Comparison of ENCODE assay signal across 24 mouse cellular contexts in the genomic region with DNA sequence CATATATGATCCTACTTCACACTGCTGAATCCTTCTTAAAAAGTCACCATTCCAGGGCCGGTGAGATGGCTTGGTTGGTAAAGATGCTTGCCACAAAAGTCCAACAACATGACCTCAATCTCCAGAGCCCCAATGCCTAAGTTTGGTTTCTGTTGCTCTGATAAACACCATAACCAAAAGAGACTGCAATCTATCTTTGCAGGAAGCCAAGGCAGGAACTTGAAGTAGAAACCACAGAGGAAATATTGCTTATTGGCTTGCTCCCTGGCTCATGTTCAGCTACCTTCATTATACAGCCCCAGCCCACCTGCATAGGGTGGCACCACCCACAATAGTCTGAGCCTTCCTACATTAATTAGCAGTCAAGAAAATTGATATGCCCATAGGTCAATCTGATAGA. TPM values are rescaled to one million over a fixed set of nuclear protein-coding genes. Genes with fewer than 3 reads are reported as not detected.
A peak's percentile ranks its signal among the peaks of the same experiment; 100 is the strongest.
DNase-seq lines count a peak whose midpoint lies in the region; ATAC-seq and TF ChIP-seq lines count a peak whose summit lies in the region.
"Had no signal": no experiment of that assay in that cellular context is flagged by ENCODE, and none has a peak within 500 bp of the region (broad histone marks: within the 10 kb centered on the region; RNA-seq: fewer than 3 reads in every experiment).

No protein-coding gene starts in this region.

- no peaks in the 10 kb centered on the region for H3K9me3 ChIP-seq in embryonic facial prominence, embryonic 10.5 days
- H3K9me3 ChIP-seq: embryonic facial prominence, embryonic 15.5 days; heart, embryonic 10.5 days; limb, embryonic 13.5 days; liver, embryonic 13.5 days; midbrain, embryonic 13.5 days had no signal

- H3K4me3 ChIP-seq in spleen, adult 2 months (ENCODE audit: extremely low read depth, insufficient read depth, insufficient read length), result no peak overlapping the region
- H3K4me3 ChIP-seq in embryonic facial prominence, embryonic 10.5 days, result no peak overlapping the region
- H3K4me3 ChIP-seq: embryonic facial prominence, embryonic 15.5 days; heart, embryonic 10.5 days; limb, embryonic 13.5 days; liver, embryonic 13.5 days; midbrain, embryonic 13.5 days had no signal

- peaks cover 34% of the 10 kb centered on the region for H3K4me1 ChIP-seq in spleen, adult 2 months (ENCODE audit: control insufficient read depth, insufficient read depth, insufficient read length)
- H3K4me1 ChIP-seq in embryonic facial prominence, embryonic 10.5 days, result peaks cover 46% of the 10 kb centered on the region

- H3K27ac ChIP-seq in spleen, adult 2 months (ENCODE audit: insufficient read depth, low read length), result peak overlapping the region; percentile 55; the same call in 1 of the 2 replicates
- H3K27ac ChIP-seq in embryonic facial prominence, embryonic 10.5 days (replicated peaks), result no peak overlapping the region
- H3K27ac ChIP-seq: embryonic facial prominence, embryonic 15.5 days; heart, embryonic 10.5 days; hindbrain, embryonic 14.5 days; limb, embryonic 13.5 days; liver, embryonic 13.5 days; midbrain, embryonic 13.5 days had no signal

- TF ChIP-seq POLR2A in spleen, adult 2 months (IDR thresholded peaks at IDR 0.05; ENCODE audit: low read depth, low read length), result no peak

- ATAC-seq in CD4-positive, CD25-positive, alpha-beta regulatory T cell, adult 4 months, result peak; percentile 82
- ATAC-seq in hematopoietic stem cell, adult 5-6 weeks (replicated peaks in 1 of 2; ENCODE audit: insufficient read depth in 1 of 2, low FRiP score in 2 of 2, low TSS enrichment in 1 of 2, low read depth in 1 of 2, poor library complexity in 2 of 2, severe bottlenecking in 2 of 2), result peak; percentile 69 to 84
- ATAC-seq in neutrophil, adult 5-6 weeks (ENCODE audit: extremely low read depth, insufficient number of reproducible peaks, low FRiP score, poor library complexity, severe bottlenecking), result peak; percentile 24; the same call in 1 of the 2 replicates
- ATAC-seq: forebrain, embryonic 16.5 days; intestine, postnatal 0 days; midbrain, embryonic 13.5 days had no signal

- TF ChIP-seq CTCF in spleen, adult 2 months (IDR thresholded peaks at IDR 0.05; ENCODE audit: extremely low read depth, insufficient read depth, insufficient read length, insufficient replicate concordance), result no peak

- no peak for DNase-seq in spleen, adult 2 months (ENCODE audit: low read depth in 1 of 2, low spot score in 2 of 2)
- no peak for DNase-seq in spleen, adult 18-20 months
- DNase-seq in lung, postnatal 10 days, result no peak
- no peak for DNase-seq in left cerebral cortex, adult 11 months (ENCODE audit: low spot score)
- no peak for DNase-seq in embryonic facial prominence, embryonic 10.5 days (ENCODE audit: low spot score)
- DNase-seq: adrenal gland, postnatal 10 days; cerebellum, postnatal 14 days; embryo, embryonic 11 days; gastrocnemius, postnatal 25 days; heart, postnatal 10 days; liver, embryonic 13.5 days; lung, embryonic 14.5 days; lung, postnatal 4 days; right cerebral cortex, postnatal 14 days had no signal

- H3K36me3 ChIP-seq in spleen, adult 2 months (ENCODE audit: control insufficient read depth, insufficient read depth, low read length), result no peaks in the 10 kb centered on the region
- no peaks in the 10 kb centered on the region for H3K36me3 ChIP-seq in embryonic facial prominence, embryonic 10.5 days (replicated peaks)
- H3K36me3 ChIP-seq: embryonic facial prominence, embryonic 15.5 days; heart, embryonic 10.5 days; limb, embryonic 13.5 days; liver, embryonic 13.5 days; midbrain, embryonic 13.5 days had no signal

- no peaks in the 10 kb centered on the region for H3K27me3 ChIP-seq in spleen, adult 2 months (ENCODE audit: control insufficient read depth, insufficient read depth, low read length)
- no peaks in the 10 kb centered on the region for H3K27me3 ChIP-seq in embryonic facial prominence, embryonic 10.5 days (replicated peaks; ENCODE audit: low read depth, poor library complexity, severe bottlenecking)
- H3K27me3 ChIP-seq: embryonic facial prominence, embryonic 15.5 days; limb, embryonic 13.5 days; liver, embryonic 13.5 days; midbrain, embryonic 13.5 days had no signal

- WGBS in spleen, adult 2 months, result 22% methylated on average over 1 of the region's 1 CpGs
- WGBS in embryonic facial prominence, embryonic 10.5 days, result 96% methylated on average over 1 of the region's 1 CpGs

RNA-seq across cellular contexts. Expression of gene Ankrd44, which starts 54.9 kb away (rescaled TPM):
- polyA plus RNA-seq in spleen, adult 2 months (2012; rRNA removed), result 43.1 and 46.2 TPM in 2 replicates
- 100 to 1,000 TPM; 167 to 195 TPM for polyA plus RNA-seq in CD4-positive, CD25-positive, alpha-beta regulatory T cell, adult 4 months (2017; shearing (Covaris generic))
- total RNA-seq in hematopoietic stem cell, adult 5-6 weeks (2017), result 49.5 and 77.7 TPM in 2 replicates
- total RNA-seq in neutrophil, adult 5-6 weeks (2017), result 387 and 407 TPM in 2 replicates
- 17.4 and 19.2 TPM in 2 replicates for polyA plus RNA-seq in embryonic facial prominence, embryonic 10.5 days (2016; fragmentation: Nextera tagmentation; extraction: Ambion mirVana)

Comparison
In these comparisons a context has a peak if more than half of its experiments do, and no peak if none do; other contexts are left out.
1. ATAC-seq: peak in every context shown above with its lines; median percentile 82 in CD4-positive, CD25-positive, alpha-beta regulatory T cell, adult 4 months; 76 in hematopoietic stem cell, adult 5-6 weeks; 24 in neutrophil, adult 5-6 weeks.